Mouse (Mus musculus): ENCODE measurements around the gene Esrrg.

Gene Esrrg

GRCm38 (mm10) chr1:187706046-187706445 lies 97.5 kb downstream of the Esrrg start:
- no peak for DNase-seq (ENCODE audit: low read depth, low spot score)

DNA sequence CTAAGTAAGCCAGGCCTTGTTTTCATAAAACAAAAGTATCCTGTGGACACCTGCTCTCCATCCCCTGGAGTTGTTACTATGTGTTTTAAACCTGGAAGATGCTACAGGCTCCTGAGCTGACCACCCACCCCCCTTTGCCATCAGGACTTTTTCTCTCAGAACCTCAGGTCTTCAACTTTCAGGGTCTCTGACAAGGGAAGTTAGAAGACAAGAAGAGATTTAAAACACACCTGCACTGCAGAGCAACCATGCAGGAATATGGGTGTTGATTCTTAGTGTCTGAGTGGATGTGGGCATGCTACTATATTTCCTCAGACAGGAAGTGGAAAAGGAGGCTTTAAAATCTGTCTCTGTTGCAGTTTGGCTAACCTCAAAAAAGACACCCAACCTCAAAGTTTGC lies 98.6 kb downstream of the Esrrg start:
- no peak for DNase-seq (ENCODE audit: low read depth, low spot score)

- no peak for DNase-seq (ENCODE audit: low read depth, low spot score)
These were observed 101.9 kb downstream of the Esrrg start for GRCm38 (mm10) chr1:187710434-187710948.

DNA sequence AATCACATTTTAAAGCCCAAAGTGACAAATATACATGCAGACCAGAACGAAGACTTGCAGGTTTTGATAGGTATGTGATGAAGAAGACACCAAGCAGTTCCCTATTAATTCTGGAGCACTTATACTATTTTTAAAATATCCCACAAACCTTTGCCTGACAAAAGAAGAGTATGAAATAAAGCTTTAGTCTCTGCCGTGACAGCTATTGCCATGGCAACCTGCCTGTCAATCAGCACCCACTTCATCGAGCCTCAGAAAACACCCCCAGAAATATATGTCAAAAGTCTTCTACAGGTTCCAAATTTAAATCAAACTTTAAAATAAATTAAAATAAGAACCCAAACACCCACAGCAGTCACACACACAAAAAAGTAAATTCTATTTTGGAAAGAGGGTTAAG lies 112.4 kb downstream of the Esrrg start:
- DNase-seq (ENCODE audit: low read depth, low spot score), result no peak

DNA sequence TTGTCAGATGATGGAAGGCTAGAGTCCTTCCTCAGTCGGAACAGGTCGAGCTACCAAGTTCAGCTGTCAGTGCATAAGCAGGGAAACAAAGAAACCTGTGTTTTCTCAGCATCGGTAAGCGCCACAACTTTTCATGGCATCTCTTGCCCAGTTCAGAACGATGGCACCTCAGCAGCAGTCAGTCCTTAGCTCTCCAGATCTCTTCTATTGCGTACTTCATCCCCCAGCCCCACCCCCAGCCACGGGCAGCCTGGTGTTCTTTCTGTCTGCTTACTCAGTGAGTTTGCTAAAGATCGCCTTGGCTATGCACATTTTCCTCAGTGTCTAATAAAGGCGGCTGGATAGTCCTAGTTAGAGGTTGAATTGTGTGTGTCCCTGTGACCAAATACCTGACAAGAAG lies 113.4 kb downstream of the Esrrg start:
- DNase-seq (ENCODE audit: low read depth, low spot score), result no peak

DNA sequence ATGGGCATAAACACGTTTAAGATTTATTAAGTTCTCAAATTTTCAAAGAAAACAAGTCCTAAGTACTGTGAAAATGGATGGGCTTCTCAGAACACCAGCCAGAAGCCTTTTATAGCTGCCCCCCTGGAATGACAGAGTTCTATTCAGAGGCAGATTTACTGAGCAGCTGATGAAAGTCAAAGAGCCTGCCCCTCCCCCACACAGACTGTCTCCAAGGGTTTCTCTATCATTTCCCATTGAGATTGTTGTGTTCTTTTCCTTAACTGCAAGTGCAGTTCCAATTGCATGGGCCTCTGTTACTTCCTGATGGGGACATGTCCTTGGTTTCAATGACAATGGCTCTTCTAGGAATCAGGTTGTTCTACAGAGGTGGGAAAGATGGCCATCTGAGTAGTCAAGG lies 116.1 kb downstream of the Esrrg start:
- no peak for DNase-seq (ENCODE audit: low read depth, low spot score)

DNA sequence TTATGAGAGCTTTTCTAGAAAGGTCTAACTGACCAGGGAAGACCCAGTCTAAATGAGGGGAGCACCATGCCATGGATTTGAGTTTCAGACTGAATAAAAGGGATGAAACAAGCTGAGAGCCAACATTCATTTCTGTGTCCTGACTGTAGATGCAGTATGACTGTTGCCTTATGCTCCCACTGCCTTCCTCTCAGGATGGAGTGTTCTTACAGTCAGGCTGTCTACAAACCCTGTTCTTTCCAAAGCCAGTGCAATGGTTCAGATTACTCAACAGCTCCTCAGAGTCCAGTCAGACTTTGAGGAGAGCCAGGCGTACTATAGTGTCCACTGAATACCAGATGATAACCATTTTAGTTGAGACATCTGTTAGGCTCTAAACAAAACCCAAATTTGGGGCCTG lies 116.8 kb downstream of the Esrrg start:
- no peak for DNase-seq (ENCODE audit: low read depth, low spot score)

- DNase-seq (ENCODE audit: low read depth, low spot score), result no peak
These were observed 122.6 kb downstream of the Esrrg start for GRCm38 (mm10) chr1:187731171-187731570.

DNA sequence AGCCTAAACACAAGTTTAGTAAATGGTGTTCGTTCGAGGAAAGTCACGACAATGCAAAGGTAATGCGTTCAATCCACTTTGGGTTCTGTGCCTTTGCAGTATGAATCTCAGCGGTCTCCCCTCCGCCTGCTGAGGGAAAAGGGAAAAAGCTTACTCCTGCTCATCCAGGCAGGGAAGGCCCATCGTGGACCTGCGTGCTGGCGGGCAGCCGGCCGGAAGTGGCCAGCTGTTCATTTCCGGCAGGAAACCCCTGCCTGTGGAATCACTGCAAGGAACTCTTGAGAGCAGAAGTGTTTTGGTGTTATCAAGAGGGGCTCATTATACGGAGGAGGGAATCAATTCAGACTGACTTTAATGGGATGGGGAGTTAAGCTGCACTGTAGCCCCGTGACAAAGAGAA lies 127.9 kb downstream of the Esrrg start:
- DNase-seq (ENCODE audit: low read depth, low spot score), result no peak

DNA sequence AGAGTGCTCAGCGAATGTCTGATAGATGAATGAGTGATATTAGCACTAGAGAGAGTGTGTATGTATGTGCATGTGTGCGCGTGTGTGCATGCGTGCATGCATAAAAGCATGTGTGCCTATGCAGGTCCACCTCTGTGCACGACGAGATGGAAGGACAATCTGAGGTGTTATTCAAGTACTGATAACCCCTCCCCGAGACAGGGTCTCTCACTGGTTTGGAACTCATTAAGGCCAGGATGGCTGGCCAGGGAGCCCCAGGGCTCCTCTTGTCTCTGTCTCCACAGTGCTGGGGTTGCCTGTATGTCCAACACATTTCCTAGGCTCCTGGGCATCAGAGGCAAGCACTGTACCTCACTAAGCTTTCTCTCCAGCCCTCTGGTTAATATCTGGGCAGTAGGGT lies 128.7 kb downstream of the Esrrg start:
- DNase-seq (ENCODE audit: low read depth, low spot score), result no peak

GRCm38 (mm10) chr1:187740531-187740930 lies 131.9 kb downstream of the Esrrg start:
- DNase-seq (ENCODE audit: low read depth, low spot score), result no peak

- DNase-seq (ENCODE audit: low read depth, low spot score), result no peak
These were observed 132.7 kb downstream of the Esrrg start for GRCm38 (mm10) chr1:187741306-187741705.

GRCm38 (mm10) chr1:187742071-187742470 lies 133.5 kb downstream of the Esrrg start:
- no peak for DNase-seq (ENCODE audit: low read depth, low spot score)

- no peak for DNase-seq (ENCODE audit: low read depth, low spot score)
These were observed 140.7 kb downstream of the Esrrg start for GRCm38 (mm10) chr1:187749294-187749693.

- DNase-seq (ENCODE audit: low read depth, low spot score), result no peak
These were observed 141.3 kb downstream of the Esrrg start for GRCm38 (mm10) chr1:187749931-187750330.

- DNase-seq (ENCODE audit: low read depth, low spot score), result no peak
These were observed 146.9 kb downstream of the Esrrg start for GRCm38 (mm10) chr1:187755528-187755927.

- DNase-seq (ENCODE audit: low read depth, low spot score), result no peak
These were observed 149.4 kb downstream of the Esrrg start for GRCm38 (mm10) chr1:187757981-187758380.

DNA sequence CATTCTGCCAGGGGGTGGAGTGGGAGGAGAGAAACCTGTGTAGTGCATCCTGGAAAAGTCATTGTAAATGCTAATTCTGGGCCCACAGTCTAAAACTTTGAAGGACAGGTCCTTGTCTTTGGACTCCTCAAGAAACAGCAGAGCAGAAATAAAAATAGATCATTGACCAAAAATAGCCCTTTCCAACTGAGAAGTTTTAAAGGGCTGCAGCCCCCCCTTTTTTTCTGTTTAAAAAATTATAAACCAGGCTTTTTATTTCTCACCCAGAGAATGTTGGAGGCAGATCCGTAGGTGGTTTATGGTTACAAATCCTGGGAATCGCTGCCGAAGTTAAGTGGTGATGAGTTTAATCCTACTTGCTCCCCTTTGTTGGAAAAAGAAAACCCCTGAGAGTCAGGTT lies 150.0 kb downstream of the Esrrg start:
- DNase-seq (ENCODE audit: low read depth, low spot score), result no peak

- DNase-seq (ENCODE audit: low read depth, low spot score), result no peak
These were observed 150.9 kb downstream of the Esrrg start for GRCm38 (mm10) chr1:187759536-187759935.

- no peak for DNase-seq (ENCODE audit: low read depth, low spot score)
These were observed 154.3 kb downstream of the Esrrg start for GRCm38 (mm10) chr1:187762641-187763450.

DNA sequence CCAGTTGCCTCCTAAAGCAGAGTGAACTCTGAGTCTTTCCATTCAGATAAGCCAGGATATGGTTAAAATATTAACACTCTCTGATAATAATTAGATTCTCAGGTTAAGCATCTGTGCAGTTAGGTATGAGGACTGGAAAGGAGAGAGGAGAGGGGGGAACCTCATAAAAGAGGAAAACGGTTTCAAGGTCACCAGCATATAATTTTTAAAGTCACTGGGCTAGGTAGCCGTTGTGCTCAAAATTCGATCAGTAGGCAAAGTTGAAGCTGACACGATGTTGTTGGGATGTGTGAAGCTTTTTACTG lies 154.8 kb downstream of the Esrrg start:
- no peak for DNase-seq (ENCODE audit: low read depth, low spot score)

DNA sequence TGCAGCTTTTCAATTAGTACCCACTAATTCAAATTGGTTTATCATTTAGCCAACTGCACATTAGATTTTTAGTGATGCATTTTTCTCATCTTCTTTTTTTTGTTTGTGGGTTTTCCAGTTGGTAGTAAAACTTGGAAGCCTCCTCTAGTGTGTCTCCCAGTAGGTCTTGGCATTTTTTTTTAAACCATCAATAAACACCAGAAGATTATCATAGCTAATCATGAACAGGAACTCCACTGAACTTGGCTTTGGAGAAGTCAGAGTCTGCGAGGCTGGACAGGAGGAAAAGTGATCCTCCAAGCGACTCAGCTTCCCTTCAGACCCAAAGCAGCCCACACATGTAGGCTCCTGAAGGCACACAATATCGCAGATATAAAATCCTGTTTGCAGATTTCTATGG lies 155.2 kb downstream of the Esrrg start:
- no peak for DNase-seq (ENCODE audit: low read depth, low spot score)

- no peak for DNase-seq (ENCODE audit: low read depth, low spot score)
These were observed 157.0 kb downstream of the Esrrg start for GRCm38 (mm10) chr1:187765577-187765976.

GRCm38 (mm10) chr1:187767355-187767754 lies 158.8 kb downstream of the Esrrg start:
- no peak for DNase-seq (ENCODE audit: low read depth, low spot score)
